Mouse (Mus musculus) CD4-positive helper T cell, adult 2 months (primary cell): Measurements from ENCODE around the gene Prkce.

Experiments
- DNase-seq: peaks from one replicate; pipeline ENCODE4 v3.0.0-alpha.2; 2012; ENCODE audit warnings: low read depth, missing footprints, low spot score

Prkce gene

GRCm38 (mm10) chr17:86225488-86226186 lies 58.1 kb downstream of the Prkce start:
- no peak for DNase-seq

- no peak for DNase-seq
These were observed 58.6 kb downstream of the Prkce start for GRCm38 (mm10) chr17:86226198-86226597.

GRCm38 (mm10) chr17:86226635-86227034 lies 59.0 kb downstream of the Prkce start:
- DNase-seq, result no peak

- no peak for DNase-seq
These were observed 59.8 kb downstream of the Prkce start for GRCm38 (mm10) chr17:86227389-86227788.

GRCm38 (mm10) chr17:86228850-86229249 lies 61.3 kb downstream of the Prkce start:
- no peak for DNase-seq

GRCm38 (mm10) chr17:86230141-86230633 lies 62.6 kb downstream of the Prkce start:
- DNase-seq, result no peak

- DNase-seq, result no peak
These were observed 64.2 kb downstream of the Prkce start for GRCm38 (mm10) chr17:86231741-86232179.

GRCm38 (mm10) chr17:86232248-86232647 lies 64.7 kb downstream of the Prkce start:
- no peak for DNase-seq

GRCm38 (mm10) chr17:86234587-86235150 lies 67.1 kb downstream of the Prkce start:
- DNase-seq, result no peak

GRCm38 (mm10) chr17:86236026-86236712 lies 68.6 kb downstream of the Prkce start:
- no peak for DNase-seq

GRCm38 (mm10) chr17:86236861-86237763 lies 69.5 kb downstream of the Prkce start:
- no peak for DNase-seq

GRCm38 (mm10) chr17:86242291-86242690 lies 74.7 kb downstream of the Prkce start:
- DNase-seq, result no peak

GRCm38 (mm10) chr17:86243109-86243527 lies 75.5 kb downstream of the Prkce start:
- DNase-seq, result peak; percentile 22

- no peak for DNase-seq
These were observed 76.8 kb downstream of the Prkce start for GRCm38 (mm10) chr17:86244397-86244796.

GRCm38 (mm10) chr17:86248832-86249231 lies 81.2 kb downstream of the Prkce start:
- DNase-seq, result no peak

GRCm38 (mm10) chr17:86249499-86250405 lies 82.2 kb downstream of the Prkce start:
- no peak for DNase-seq

GRCm38 (mm10) chr17:86250406-86250905 lies 82.9 kb downstream of the Prkce start:
- DNase-seq, result no peak

GRCm38 (mm10) chr17:86253884-86254283 lies 86.3 kb downstream of the Prkce start:
- DNase-seq, result no peak

GRCm38 (mm10) chr17:86254285-86254684 lies 86.7 kb downstream of the Prkce start:
- no peak for DNase-seq

GRCm38 (mm10) chr17:86254978-86255377 lies 87.4 kb downstream of the Prkce start:
- DNase-seq, result no peak
